Mouse (Mus musculus) forebrain, postnatal 0 days (tissue): ENCODE data around the gene Psmc5. TPM values are rescaled to one million over a fixed set of nuclear protein-coding genes. Genes with fewer than 3 reads are reported as not detected.
A peak's percentile ranks its signal among the peaks of the same experiment; 100 is the strongest.

Experiments
- ATAC-seq: fragments of 200-750 bp; cut with Nextera tagmentation; 2 replicates; pipeline ENCODE4 v1.8.0; 2017; ENCODE audit warnings: mild to moderate bottlenecking, moderate library complexity
- DNase-seq: peaks from one replicate; pipeline ENCODE4 v3.0.0-alpha.2; 2015
- H3K27ac ChIP-seq: fragments of 300-500 bp; sonication (generic); 2 replicates; pipeline ENCODE4 v1.5.1; 2014; ENCODE audit warnings: low read depth, mild to moderate bottlenecking, antibody characterized with exemption, low read length, moderate library complexity, mixed read lengths
- H3K27me3 ChIP-seq: fragments of 300-500 bp; sonication (generic); 2 replicates; pipeline ENCODE4 v1.6.1; 2014; ENCODE audit warnings: mild to moderate bottlenecking, low read length, mixed read lengths; ENCODE audit not compliant: insufficient read depth
- H3K36me3 ChIP-seq: fragments of 300-500 bp; sonication (generic); 2 replicates; pipeline ENCODE4 v1.6.1; 2014; ENCODE audit warnings: mild to moderate bottlenecking, moderate library complexity; ENCODE audit not compliant: insufficient read depth
- H3K4me1 ChIP-seq: fragments of 300-500 bp; sonication (generic); 2 replicates; pipeline ENCODE4 v1.6.1; 2014; ENCODE audit warnings: antibody characterized with exemption; ENCODE audit not compliant: insufficient read depth
- H3K4me2 ChIP-seq: fragments of 300-500 bp; sonication (generic); 2 replicates; pipeline ENCODE4 v1.6.1; 2014; ENCODE audit warnings: low read depth, mild to moderate bottlenecking, moderate library complexity
- H3K4me3 ChIP-seq: fragments of 300-500 bp; sonication (generic); 2 replicates; pipeline ENCODE4 v1.5.1; 2014; ENCODE audit warnings: low read depth, low read length, mixed read lengths
- H3K9ac ChIP-seq: fragments of 300-500 bp; sonication (generic); 2 replicates; pipeline ENCODE4 v1.6.1; 2014; ENCODE audit warnings: mild to moderate bottlenecking
- H3K9me3 ChIP-seq: fragments of 300-500 bp; sonication (generic); 2 replicates; pipeline ENCODE4 v1.6.1; 2016; ENCODE audit warnings: low read length
- CTCF ChIP-seq: sonication (generic); IDR thresholded peaks from 2 replicates; pipeline ENCODE4 v1.5.1; 2016; ENCODE audit warnings: antibody characterized with exemption, control low read depth, low read depth
- WGBS: fragments of 180-500 bp; shearing (Covaris S2); extraction: QIAGEN DNeasy Blood & Tissue Kit; methylation state at CpG from one replicate; pipeline ENCODE4 v1.1.7; 2014; 5-methylcytosine and 5-hydroxymethylcytosine counted together
- polyA plus RNA-seq: library from polyadenylated mRNA; unstranded; fragments of >200 nt; fragmentation: Nextera tagmentation; extraction: Ambion mirVana; gene quantifications from 2 replicates; pipeline ENCODE4 v1.2.1, GENCODE M21; 2015
- total RNA-seq: library from RNA; depleted of rRNA; stranded (reverse); fragments of >200 nt; gene quantifications from 2 replicates; pipeline ENCODE4 v1.2.3, GENCODE M21; 2014

Psmc5 gene
- total and polyA plus RNA-seq, 2 experiments from 2014 or later: 108 to 270 TPM

DNA sequence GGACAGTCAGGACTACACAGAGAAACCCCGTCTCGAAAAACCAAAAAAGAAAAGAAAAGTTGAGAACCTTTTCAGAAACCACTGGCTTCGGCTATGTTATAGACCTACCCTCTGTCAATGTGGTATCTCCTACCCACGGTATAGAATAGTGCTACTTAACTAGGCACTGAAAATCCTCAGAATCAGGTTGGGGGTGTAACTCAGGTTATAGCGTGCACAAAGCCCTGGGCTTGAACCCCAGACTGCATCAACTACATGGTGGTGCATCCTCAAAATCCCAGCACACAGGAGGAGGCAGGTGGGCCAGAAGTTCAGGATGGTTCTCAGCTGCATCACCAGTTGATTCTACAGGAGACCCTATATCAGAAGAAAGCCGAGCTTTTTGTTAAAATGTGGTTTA is 17.9 kb downstream of the Psmc5 start:
- no peak overlapping the region for H3K4me3 ChIP-seq
- TF ChIP-seq CTCF: no peak
- H3K9me3 ChIP-seq: no peaks in the 10 kb centered on the region
- H3K9ac ChIP-seq: no peak overlapping the region
- WGBS: 96% methylated on average over 6 of the region's 6 CpGs
- H3K4me1 ChIP-seq: peaks cover 13% of the 10 kb centered on the region
- DNase-seq: no peak
- no peaks in the 10 kb centered on the region for H3K36me3 ChIP-seq
- H3K27me3 ChIP-seq: no peaks in the 10 kb centered on the region
- ATAC-seq: no peak
- H3K27ac ChIP-seq: no peak overlapping the region
- no peak overlapping the region for H3K4me2 ChIP-seq

DNA sequence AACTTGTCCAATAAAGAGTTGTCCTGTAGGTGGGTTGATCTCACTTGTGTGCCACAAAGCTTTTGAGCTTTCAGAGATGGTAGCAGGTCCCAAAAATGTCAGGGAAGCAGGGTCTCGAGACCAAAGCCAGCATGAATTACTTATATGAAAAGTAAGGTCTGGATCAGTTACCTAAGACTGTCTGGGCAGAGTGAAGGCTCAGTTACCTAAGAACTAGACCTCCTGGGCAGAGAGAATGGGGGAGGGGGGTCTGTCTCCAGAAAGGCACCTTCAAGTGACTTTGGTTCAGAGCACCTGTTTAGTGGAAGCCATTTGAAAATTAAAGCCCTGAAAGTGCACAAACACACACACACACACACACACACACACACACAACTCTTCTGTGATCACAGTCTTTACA is 18.4 kb downstream of the Psmc5 start:
- Histone ChIP-seq H3K27me3 (no peaks in the 10 kb centered on the region), H3K9me3 (no peaks in the 10 kb centered on the region), H3K4me3 (no peak overlapping the region), H3K4me2 (no peak overlapping the region), H3K9ac (no peak overlapping the region), H3K36me3 (no peaks in the 10 kb centered on the region), H3K4me1 (peaks cover 13% of the 10 kb centered on the region), H3K27ac (no peak overlapping the region)
- 93% methylated on average over 1 of the region's 1 CpGs for WGBS
- DNase-seq: no peak
- ATAC-seq: no peak
- TF ChIP-seq CTCF: no peak

DNA sequence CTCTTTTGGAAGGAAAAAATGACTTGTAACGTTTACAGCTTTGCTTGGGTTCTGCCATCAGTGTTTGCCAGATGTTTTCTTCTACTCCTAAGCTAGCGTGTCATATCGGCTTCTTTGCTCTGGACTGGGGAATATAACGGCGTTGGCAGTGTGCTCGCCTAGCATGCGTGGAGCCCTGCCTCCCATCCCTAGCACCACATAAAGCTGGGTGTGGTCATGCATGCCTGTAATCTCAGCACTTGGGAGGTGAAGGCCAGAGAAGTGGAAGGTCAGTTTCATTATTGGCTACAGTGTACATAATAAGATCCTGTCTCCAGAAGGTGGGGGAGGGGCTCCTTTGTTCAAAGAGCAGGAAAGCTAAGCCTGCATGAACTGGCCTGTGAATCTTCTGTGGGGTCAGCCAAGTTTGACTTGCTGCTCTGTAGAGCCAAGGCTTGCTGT is 19.0 kb downstream of the Psmc5 start:
- Histone ChIP-seq H3K4me1 (peaks cover 13% of the 10 kb centered on the region), H3K27me3 (no peaks in the 10 kb centered on the region), H3K9ac (no peak overlapping the region), H3K4me3 (no peak overlapping the region), H3K9me3 (no peaks in the 10 kb centered on the region), H3K4me2 (no peak overlapping the region), H3K27ac (no peak overlapping the region), H3K36me3 (no peaks in the 10 kb centered on the region)
- 82% methylated on average over 7 of the region's 7 CpGs for WGBS
- TF ChIP-seq CTCF: no peak
- ATAC-seq (no peak), DNase-seq (no peak)

DNA sequence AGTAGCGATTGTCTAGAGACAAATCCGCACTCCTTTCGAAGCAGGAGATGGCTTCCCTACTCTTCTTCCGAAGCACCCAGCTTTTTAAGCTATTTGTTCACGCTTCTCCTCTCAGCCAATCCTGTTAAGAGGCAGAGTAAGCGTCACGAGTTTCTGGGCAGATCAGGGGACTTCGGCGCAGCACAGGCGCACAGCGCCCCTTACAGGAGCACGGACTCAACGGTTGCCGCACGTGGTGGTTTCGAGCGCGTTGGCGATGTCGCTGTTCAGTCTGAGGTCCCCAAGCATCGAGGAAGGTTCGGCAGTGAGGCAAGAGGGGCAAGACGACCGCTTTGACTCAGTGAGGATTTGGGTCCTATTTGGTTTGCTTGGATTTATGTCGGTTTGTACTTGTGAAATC is 20.5 kb downstream of the Psmc5 start, which contains the start of gene Tcam1:
Gene Tcam1, plus strand, starts transcription at position 219 of the 400 bp plus-strand sequence.
- peaks cover 8% of the 10 kb centered on the region for H3K4me1 ChIP-seq
- 0 out of 2 replicates have a peak within 1 kb of the TSS, but pooled peaks have one; percentile 3 for H3K4me3 ChIP-seq
- no peaks in the 10 kb centered on the region for H3K27me3 ChIP-seq
- ATAC-seq (peak; percentile 83), DNase-seq (peak; percentile 99)
- no peak within 1 kb of the TSS for H3K27ac ChIP-seq
- peak; percentile 94 for TF ChIP-seq CTCF
- H3K4me2 ChIP-seq: peak within 1 kb of the TSS; percentile 39
- no peaks in the 10 kb centered on the region for H3K9me3 ChIP-seq
- H3K36me3 ChIP-seq: no peaks in the 10 kb centered on the region
- H3K9ac ChIP-seq: no peak within 1 kb of the TSS
- 7% methylated on average over 25 of the region's 25 CpGs for WGBS

DNA sequence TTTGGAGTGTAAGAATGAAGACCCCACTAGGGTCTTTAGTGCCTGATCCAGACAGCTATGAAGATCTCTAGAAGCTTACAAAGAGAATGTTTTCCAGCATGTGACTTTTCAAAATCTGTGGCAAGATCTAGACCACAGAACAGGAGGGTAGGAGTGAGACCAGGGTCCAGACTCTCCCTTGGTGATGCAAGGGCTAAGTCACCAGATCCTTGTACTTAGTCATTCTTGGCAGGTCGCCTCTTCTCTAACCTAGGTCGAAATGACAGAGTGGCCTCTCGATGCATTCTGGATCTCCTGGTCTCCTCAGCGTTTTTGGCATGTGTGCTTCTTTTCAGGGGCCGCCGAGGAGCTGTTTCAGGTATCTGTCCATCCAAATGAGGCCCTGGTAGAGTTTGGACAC is 26.5 kb downstream of the Psmc5 start:
- 88% methylated on average over 6 of the region's 6 CpGs for WGBS
- ATAC-seq (no peak), DNase-seq (no peak)
- H3K4me2 ChIP-seq: no peak overlapping the region
- H3K27me3 ChIP-seq: no peaks in the 10 kb centered on the region
- no peaks in the 10 kb centered on the region for H3K36me3 ChIP-seq
- no peaks in the 10 kb centered on the region for H3K9me3 ChIP-seq
- H3K4me1 ChIP-seq: no peaks in the 10 kb centered on the region
- no peak for TF ChIP-seq CTCF
- no peak overlapping the region for H3K27ac ChIP-seq
- H3K4me3 ChIP-seq: no peak overlapping the region
- no peak overlapping the region for H3K9ac ChIP-seq

DNA sequence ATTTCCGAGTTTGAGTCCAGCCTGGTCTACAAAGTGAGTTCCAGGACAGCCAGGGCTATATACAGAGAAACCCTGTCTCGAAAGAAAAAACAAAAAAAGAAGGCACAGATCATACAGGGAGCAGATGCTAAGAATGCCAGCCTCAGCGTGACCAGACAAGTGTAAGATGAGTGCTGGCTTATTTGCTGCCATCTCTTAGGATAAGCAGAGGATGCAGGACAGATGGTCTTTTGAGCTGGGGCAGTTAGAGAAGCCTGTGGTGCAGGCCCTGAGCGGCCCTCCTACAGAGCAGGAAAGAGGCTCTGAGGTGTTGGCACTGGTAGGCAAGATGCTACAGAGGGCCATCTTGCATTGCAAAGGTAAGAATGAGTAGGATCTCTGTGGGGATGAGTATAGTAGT is 27.4 kb downstream of the Psmc5 start:
- no peak overlapping the region for H3K9ac ChIP-seq
- 77% methylated on average over 4 of the region's 4 CpGs for WGBS
- H3K36me3 ChIP-seq: no peaks in the 10 kb centered on the region
- H3K4me2 ChIP-seq: no peak overlapping the region
- ATAC-seq (no peak), DNase-seq (no peak)
- H3K27ac ChIP-seq: no peak overlapping the region
- no peaks in the 10 kb centered on the region for H3K27me3 ChIP-seq
- no peaks in the 10 kb centered on the region for H3K4me1 ChIP-seq
- H3K9me3 ChIP-seq: no peaks in the 10 kb centered on the region
- TF ChIP-seq CTCF: no peak
- no peak overlapping the region for H3K4me3 ChIP-seq

DNA sequence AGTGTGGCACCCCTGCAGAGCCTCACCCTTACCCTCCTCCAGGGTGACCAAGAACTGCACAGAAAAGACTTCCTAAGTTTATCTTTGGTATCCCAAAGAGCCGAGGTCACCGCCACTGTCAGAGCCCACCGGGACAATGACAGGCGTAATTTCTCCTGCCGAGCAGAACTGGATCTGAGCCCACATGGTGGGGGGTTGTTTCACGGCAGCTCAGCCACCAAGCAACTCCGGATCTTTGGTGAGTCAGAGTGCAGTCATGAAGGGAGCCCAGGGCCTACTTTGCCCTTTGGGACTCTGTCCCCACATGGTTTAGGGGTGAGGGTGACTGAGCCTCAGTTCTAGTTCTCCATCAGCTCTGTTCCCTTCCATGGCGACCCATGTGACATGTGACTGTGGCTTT is 28.2 kb downstream of the Psmc5 start:
- H3K4me3 ChIP-seq: no peak overlapping the region
- H3K9me3 ChIP-seq: no peaks in the 10 kb centered on the region
- no peaks in the 10 kb centered on the region for H3K36me3 ChIP-seq
- H3K9ac ChIP-seq: no peak overlapping the region
- no peaks in the 10 kb centered on the region for H3K4me1 ChIP-seq
- no peak for DNase-seq
- no peak for TF ChIP-seq CTCF
- 67% methylated on average over 8 of the region's 8 CpGs for whole genome bisulfite sequencing
- no peak for ATAC-seq
- no peaks in the 10 kb centered on the region for H3K27me3 ChIP-seq
- H3K4me2 ChIP-seq: no peak overlapping the region
- H3K27ac ChIP-seq: no peak overlapping the region

DNA sequence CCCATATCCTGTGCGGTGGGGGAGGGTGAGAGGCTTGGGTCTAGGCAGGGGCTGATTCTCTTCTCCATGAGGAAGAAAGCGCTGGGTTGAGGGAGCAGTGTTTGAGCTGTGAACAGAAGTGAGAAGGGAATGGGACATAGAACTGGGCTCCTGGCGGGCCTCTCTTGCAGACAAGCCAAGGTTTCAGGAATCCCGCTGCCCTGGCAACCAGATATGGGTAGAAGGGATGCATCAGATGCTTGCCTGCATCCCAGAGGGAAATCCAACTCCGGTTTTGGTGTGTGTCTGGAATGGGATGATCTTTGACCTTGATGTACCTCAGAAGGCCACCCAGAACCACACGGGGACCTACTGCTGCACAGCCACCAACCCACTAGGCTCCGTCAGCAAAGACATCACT is 30.3 kb downstream of the Psmc5 start:
- no peak overlapping the region for H3K27ac ChIP-seq
- ATAC-seq (no peak), DNase-seq (no peak)
- 88% methylated on average over 7 of the region's 7 CpGs for WGBS
- no peak overlapping the region for H3K4me2 ChIP-seq
- H3K4me1 ChIP-seq: no peaks in the 10 kb centered on the region
- H3K4me3 ChIP-seq: no peak overlapping the region
- no peaks in the 10 kb centered on the region for H3K36me3 ChIP-seq
- H3K9me3 ChIP-seq: no peaks in the 10 kb centered on the region
- TF ChIP-seq CTCF: no peak
- H3K27me3 ChIP-seq: no peaks in the 10 kb centered on the region
- no peak overlapping the region for H3K9ac ChIP-seq
